Mouse (Mus musculus): ENCODE data around the gene Inpp5a. TPM values are rescaled to one million over a fixed set of nuclear protein-coding genes. Genes with fewer than 3 reads are reported as not detected.

Inpp5a gene
- polyA plus RNA-seq, 1 experiment: 28.1 TPM

DNA sequence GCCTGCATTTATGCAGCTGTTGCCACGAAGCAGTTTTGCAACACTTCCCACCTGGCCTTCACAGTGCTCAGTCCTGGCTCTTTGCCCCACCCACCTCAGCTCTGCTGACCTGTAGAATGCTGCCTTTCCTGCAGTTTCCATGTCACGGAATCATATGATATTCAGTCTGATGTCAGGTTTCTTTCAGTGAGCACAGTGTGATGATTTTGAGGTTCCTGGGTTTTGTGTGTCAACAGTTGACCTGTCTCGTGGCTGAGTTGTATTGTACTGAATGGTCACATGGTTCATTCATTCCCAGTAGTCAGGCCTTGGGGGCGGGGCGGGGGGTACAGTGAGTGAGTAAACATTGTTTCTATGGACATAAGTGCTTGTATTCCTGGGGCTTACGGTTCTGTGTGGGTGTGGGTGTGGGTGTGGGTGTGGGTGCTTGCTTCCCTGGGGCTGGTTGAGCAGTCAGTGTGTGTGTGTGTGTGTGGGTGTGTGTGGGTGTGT lies 9.7 kb downstream of the Inpp5a start:
- WGBS: 47% methylated on average over 6 of the region's 6 CpGs
- Histone ChIP-seq H3K4me1 (ENCODE audit: control insufficient read depth, insufficient read depth, low read length) (peaks cover 24% of the 10 kb centered on the region), H3K4me3 (replicated peaks; ENCODE audit: control insufficient read depth, low read depth, low read length) (no peak overlapping the region), H3K27ac (ENCODE audit: control insufficient read depth, insufficient read depth, low read depth, low read length, poor library complexity) (peak overlapping the region; percentile 32)
- no peak for TF ChIP-seq CTCF (IDR thresholded peaks at IDR 0.05; ENCODE audit: control insufficient read depth, insufficient read depth, low read length)
- no peak for TF ChIP-seq POLR2A (IDR thresholded peaks at IDR 0.05; ENCODE audit: borderline replicate concordance, control insufficient read depth, low read depth, low read length)

DNA sequence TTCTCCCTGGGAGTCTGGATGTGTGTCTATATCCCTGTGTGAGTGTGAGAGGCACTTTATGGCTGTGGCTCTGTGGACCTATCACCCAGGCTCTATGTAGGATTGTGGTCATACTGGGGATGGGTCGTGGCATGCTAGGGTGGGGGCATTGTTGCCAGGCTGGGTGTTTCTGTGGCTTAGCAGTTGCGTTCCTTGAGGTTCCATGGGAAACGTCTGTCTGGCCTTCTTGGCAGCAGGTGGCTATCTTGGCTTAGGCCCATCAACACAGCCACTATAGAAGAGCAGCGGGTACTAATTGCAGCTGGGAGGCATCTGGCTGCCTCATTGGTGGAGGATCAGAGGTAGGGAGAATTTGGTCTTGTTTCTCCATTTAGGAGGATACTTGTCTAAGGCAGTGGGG lies 10.7 kb downstream of the Inpp5a start:
- Histone ChIP-seq H3K4me1 (ENCODE audit: control insufficient read depth, insufficient read depth, low read length) (peaks cover 24% of the 10 kb centered on the region), H3K27ac (ENCODE audit: control insufficient read depth, insufficient read depth, low read depth, low read length, poor library complexity) (peak overlapping the region; percentile 89), H3K4me3 (replicated peaks; ENCODE audit: control insufficient read depth, low read depth, low read length) (no peak overlapping the region)
- TF ChIP-seq CTCF (IDR thresholded peaks at IDR 0.05; ENCODE audit: control insufficient read depth, insufficient read depth, low read length) (no peak), POLR2A (IDR thresholded peaks at IDR 0.05; ENCODE audit: borderline replicate concordance, control insufficient read depth, low read depth, low read length) (no peak)
- 36% methylated on average over 4 of the region's 4 CpGs for WGBS

DNA sequence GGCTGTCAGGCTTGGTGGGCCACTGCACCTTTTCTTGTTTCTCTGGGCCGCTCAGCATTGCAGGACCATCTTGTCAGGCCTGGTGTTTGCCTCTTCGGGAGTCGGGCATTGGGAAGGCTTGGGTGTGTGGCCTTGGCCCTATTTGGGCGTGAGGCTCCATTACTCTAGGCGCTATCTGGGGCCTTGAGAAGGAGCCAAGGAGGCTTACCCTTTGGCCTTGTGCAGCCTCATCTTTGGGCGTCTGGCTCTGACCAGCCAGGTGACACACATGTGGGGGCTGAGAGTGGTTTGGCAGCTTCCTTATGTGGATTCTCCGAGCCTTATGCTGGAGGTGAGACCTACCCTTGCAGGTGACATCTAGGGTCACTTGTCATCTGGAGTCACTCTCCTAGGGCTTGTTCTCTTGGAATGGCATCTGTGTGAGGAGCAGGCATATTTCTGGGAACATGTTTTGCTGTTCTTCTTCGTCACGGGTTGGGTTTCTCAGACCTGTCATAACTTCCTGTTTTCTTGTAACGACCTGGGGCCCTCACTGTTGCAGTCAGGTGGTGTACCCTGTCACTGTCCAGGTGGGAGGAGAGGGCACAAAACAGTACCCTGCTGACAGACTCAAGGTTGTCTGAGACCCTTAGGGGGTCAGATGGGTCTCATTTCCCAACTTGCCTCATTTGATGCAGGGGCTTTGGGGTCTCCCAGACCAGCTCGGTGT lies 11.2 kb downstream of the Inpp5a start:
- WGBS: 42% methylated on average over 11 of the region's 11 CpGs
- Histone ChIP-seq H3K4me1 (ENCODE audit: control insufficient read depth, insufficient read depth, low read length) (peaks cover 24% of the 10 kb centered on the region), H3K27ac (ENCODE audit: control insufficient read depth, insufficient read depth, low read depth, low read length, poor library complexity) (peak overlapping the region; percentile 89), H3K4me3 (replicated peaks; ENCODE audit: control insufficient read depth, low read depth, low read length) (peak overlapping the region; percentile 6)
- TF ChIP-seq CTCF (IDR thresholded peaks at IDR 0.05; ENCODE audit: control insufficient read depth, insufficient read depth, low read length) (no peak), POLR2A (IDR thresholded peaks at IDR 0.05; ENCODE audit: borderline replicate concordance, control insufficient read depth, low read depth, low read length) (no peak)

DNA sequence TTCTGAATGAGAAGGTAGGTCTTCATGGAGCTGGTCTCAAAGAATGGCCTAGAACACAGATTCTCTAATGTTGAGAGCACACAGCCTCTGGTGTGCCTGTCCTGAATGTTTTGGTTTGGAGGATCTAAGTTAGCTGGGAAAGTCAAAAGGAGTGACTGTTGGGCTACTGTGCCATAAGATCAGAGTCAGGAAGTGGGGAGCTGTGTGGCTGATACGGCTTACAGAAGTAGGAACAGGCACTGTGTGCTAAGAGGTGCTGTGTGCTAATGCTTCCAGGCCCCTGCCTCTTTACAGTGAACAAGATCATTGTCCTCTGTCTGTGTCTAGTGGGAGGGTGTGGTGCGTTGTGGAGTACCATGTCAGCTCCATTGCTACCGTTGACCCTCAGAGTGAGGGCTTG lies 12.0 kb downstream of the Inpp5a start:
- peak overlapping the region; percentile 38 for H3K4me3 ChIP-seq (replicated peaks; ENCODE audit: control insufficient read depth, low read depth, low read length)
- TF ChIP-seq CTCF (IDR thresholded peaks at IDR 0.05; ENCODE audit: control insufficient read depth, insufficient read depth, low read length): no peak
- no peak for TF ChIP-seq POLR2A (IDR thresholded peaks at IDR 0.05; ENCODE audit: borderline replicate concordance, control insufficient read depth, low read depth, low read length)
- H3K4me1 ChIP-seq (ENCODE audit: control insufficient read depth, insufficient read depth, low read length): peaks cover 24% of the 10 kb centered on the region
- peak overlapping the region; percentile 89 for H3K27ac ChIP-seq (ENCODE audit: control insufficient read depth, insufficient read depth, low read depth, low read length, poor library complexity)
- 23% methylated on average over 3 of the region's 3 CpGs for whole genome bisulfite sequencing

DNA sequence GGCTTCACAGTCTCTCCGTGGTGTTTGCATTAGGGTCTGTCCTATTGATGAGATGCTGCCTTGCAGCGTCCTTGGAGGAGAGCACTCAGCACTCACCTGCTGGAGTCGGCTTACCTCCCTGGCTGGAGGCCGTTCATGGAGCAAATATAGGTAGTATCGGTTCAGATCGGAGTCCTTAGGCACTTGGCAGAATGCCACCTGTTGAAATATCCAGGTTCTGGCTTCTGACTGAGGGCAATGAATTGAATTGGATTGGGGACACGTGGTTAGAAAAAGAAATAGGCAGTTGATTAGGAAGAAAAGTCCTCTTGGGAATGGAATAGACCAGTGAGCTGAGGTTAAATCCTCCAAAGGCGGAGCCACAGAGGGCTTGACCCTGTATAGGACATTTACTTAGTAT lies 12.9 kb downstream of the Inpp5a start:
- Histone ChIP-seq H3K4me3 (replicated peaks; ENCODE audit: control insufficient read depth, low read depth, low read length) (no peak overlapping the region), H3K4me1 (ENCODE audit: control insufficient read depth, insufficient read depth, low read length) (peaks cover 26% of the 10 kb centered on the region), H3K27ac (ENCODE audit: control insufficient read depth, insufficient read depth, low read depth, low read length, poor library complexity) (peak overlapping the region; percentile 55)
- WGBS: 80% methylated on average over 8 of the region's 8 CpGs
- TF ChIP-seq CTCF (IDR thresholded peaks at IDR 0.05; ENCODE audit: control insufficient read depth, insufficient read depth, low read length) (no peak), POLR2A (IDR thresholded peaks at IDR 0.05; ENCODE audit: borderline replicate concordance, control insufficient read depth, low read depth, low read length) (no peak)

DNA sequence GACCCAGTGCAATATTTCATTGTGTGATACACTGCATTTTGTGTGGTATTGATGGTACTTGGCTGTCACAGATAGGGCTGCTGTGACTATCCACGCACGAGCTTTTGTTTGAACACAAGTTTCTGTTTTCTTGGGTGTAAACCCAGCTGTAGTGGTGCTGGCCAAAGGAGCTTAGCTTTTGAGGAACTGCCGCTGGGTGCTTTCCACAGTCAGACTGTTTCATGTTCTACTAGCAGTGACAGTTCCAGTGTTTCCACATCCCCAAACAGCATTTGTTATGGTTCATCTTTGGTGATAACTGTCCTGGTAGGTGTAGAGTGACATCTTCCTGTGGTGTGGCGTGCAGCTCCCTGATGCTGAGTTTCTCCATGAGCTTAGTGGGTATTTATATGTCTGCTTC lies 13.8 kb downstream of the Inpp5a start:
- 15% methylated on average over 4 of the region's 4 CpGs for WGBS
- peaks cover 24% of the 10 kb centered on the region for H3K4me1 ChIP-seq (ENCODE audit: control insufficient read depth, insufficient read depth, low read length)
- peak overlapping the region; percentile 46; the same call in 1 of the 2 replicates for H3K27ac ChIP-seq (ENCODE audit: control insufficient read depth, insufficient read depth, low read depth, low read length, poor library complexity)
- TF ChIP-seq CTCF (IDR thresholded peaks at IDR 0.05; ENCODE audit: control insufficient read depth, insufficient read depth, low read length): peak; percentile 25; the same call in 1 of the 2 replicates
- TF ChIP-seq POLR2A (IDR thresholded peaks at IDR 0.05; ENCODE audit: borderline replicate concordance, control insufficient read depth, low read depth, low read length): no peak
- H3K4me3 ChIP-seq (replicated peaks; ENCODE audit: control insufficient read depth, low read depth, low read length): no peak overlapping the region

DNA sequence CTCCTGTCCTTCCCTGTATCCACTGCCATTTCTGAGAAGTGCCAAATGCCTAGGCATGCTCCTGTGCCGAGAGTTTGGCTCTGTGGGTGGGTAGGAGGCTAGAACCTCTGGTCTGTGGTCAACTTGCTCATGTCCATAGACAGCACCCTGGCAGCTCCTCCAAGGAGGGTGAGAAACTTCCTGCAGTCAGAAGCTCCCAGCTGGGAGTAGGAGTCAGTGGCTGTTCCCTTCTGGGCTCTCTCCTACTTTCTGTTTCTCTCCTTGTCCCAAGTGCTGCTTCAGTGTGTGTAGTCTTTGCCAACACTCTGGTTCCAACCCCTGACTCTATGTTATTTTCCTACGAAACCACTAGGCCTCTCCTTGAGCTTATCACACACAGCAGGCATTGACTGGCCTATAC lies 17.7 kb downstream of the Inpp5a start:
- 74% methylated on average over 2 of the region's 2 CpGs for WGBS
- TF ChIP-seq CTCF (IDR thresholded peaks at IDR 0.05; ENCODE audit: control insufficient read depth, insufficient read depth, low read length) (no peak), POLR2A (IDR thresholded peaks at IDR 0.05; ENCODE audit: borderline replicate concordance, control insufficient read depth, low read depth, low read length) (no peak)
- peaks cover 9% of the 10 kb centered on the region for H3K4me1 ChIP-seq (ENCODE audit: control insufficient read depth, insufficient read depth, low read length)
- H3K4me3 ChIP-seq (replicated peaks; ENCODE audit: control insufficient read depth, low read depth, low read length): no peak overlapping the region
- H3K27ac ChIP-seq (ENCODE audit: control insufficient read depth, insufficient read depth, low read depth, low read length, poor library complexity): no peak overlapping the region

DNA sequence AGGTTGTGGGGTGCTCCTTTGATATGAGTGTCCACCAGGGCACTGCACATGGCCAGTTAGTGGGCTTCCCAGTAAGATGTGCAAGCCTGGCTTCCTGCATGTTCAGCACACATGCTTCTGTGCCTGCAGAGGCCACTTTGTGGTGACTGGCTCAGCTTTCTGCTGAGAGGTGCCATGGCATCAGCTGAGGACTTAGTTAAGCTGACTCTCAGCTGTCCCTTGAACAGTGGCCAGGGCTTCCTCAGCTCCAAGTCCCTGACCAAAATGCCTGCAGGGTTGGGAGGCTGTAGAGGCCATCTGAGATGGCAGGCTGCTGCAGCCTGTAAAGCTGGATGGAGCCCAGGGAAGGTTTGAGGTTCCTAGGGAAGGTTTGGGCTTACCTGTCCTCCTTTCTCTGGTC lies 19.1 kb downstream of the Inpp5a start:
- H3K4me1 ChIP-seq (ENCODE audit: control insufficient read depth, insufficient read depth, low read length): peaks cover 5% of the 10 kb centered on the region; the same call in 1 of the 2 replicates
- TF ChIP-seq POLR2A (IDR thresholded peaks at IDR 0.05; ENCODE audit: borderline replicate concordance, control insufficient read depth, low read depth, low read length) (no peak), CTCF (IDR thresholded peaks at IDR 0.05; ENCODE audit: control insufficient read depth, insufficient read depth, low read length) (no peak)
- H3K27ac ChIP-seq (ENCODE audit: control insufficient read depth, insufficient read depth, low read depth, low read length, poor library complexity): no peak overlapping the region
- H3K4me3 ChIP-seq (replicated peaks; ENCODE audit: control insufficient read depth, low read depth, low read length): no peak overlapping the region
